Mouse (Mus musculus) layer of hippocampus, postnatal 14 days (tissue): ENCODE measurements around the gene Kif24. TPM values are rescaled to one million over a fixed set of nuclear protein-coding genes. Genes with fewer than 3 reads are reported as not detected.
A peak's percentile ranks its signal among the peaks of the same experiment; 100 is the strongest.
"Not testable (repeated sequence)": the region's sequence is repeated elsewhere in the genome, so short reads cannot be mapped to it uniquely, and the experiment has no call there.

Source experiments
- DNase-seq, 2 experiments: peaks; one replicate each; pipeline ENCODE4 v3.0.0; 2021 to 2022; ENCODE audit warnings: low spot score in 2 of 2, mixed read lengths in 1 of 2
- total RNA-seq, 2 experiments: library from RNA; stranded (reverse); gene quantifications; 2 replicates each; pipeline ENCODE4 v1.2.3; 2021

Gene Kif24
- total RNA-seq, 2 experiments from 2014 or later: 1.5 to 1.6 TPM

- no peak for DNase-seq
Measured at GRCm38 (mm10) chr4:41493464-41494116, 28.9 kb upstream of the Kif24 start.

- DNase-seq: no peak
Measured at GRCm38 (mm10) chr4:41492951-41493350, 28.3 kb upstream of the Kif24 start.

GRCm38 (mm10) chr4:41481601-41482017 lies 16.9 kb upstream of the Kif24 start:
- DNase-seq: peak in 1 of 2 experiments; percentile 62

- DNase-seq: peak in 1 of 2 experiments; percentile 61
Measured at GRCm38 (mm10) chr4:41480254-41480653, 15.6 kb upstream of the Kif24 start.

GRCm38 (mm10) chr4:41479456-41479804 lies 14.7 kb upstream of the Kif24 start:
- DNase-seq: no peak

GRCm38 (mm10) chr4:41478751-41479455 lies 14.2 kb upstream of the Kif24 start:
- DNase-seq: no peak

- DNase-seq: no peak
Measured at GRCm38 (mm10) chr4:41477648-41478160, 13.0 kb upstream of the Kif24 start.

- DNase-seq: no peak
Measured at GRCm38 (mm10) chr4:41471384-41471689, 6.7 kb upstream of the Kif24 start.

- peak; percentile 35 to 69 for DNase-seq
Measured at GRCm38 (mm10) chr4:41470684-41471383, 6.1 kb upstream of the Kif24 start.

- DNase-seq: no peak
Measured at GRCm38 (mm10) chr4:41470051-41470683, 5.5 kb upstream of the Kif24 start.

GRCm38 (mm10) chr4:41469199-41469598 lies 4.5 kb upstream of the Kif24 start:
- no peak for DNase-seq

- DNase-seq: peak; percentile 62 to 75
Measured at GRCm38 (mm10) chr4:41468396-41469080, 3.9 kb upstream of the Kif24 start.

- no peak for DNase-seq
Measured at GRCm38 (mm10) chr4:41465287-41465665, 589 bp upstream of the Kif24 start.

GRCm38 (mm10) chr4:41463051-41463738 lies 1.5 kb downstream of the Kif24 start:
- DNase-seq: not testable (repeated sequence)

- DNase-seq: no peak
Measured at GRCm38 (mm10) chr4:41460690-41461089, 4.0 kb downstream of the Kif24 start.

- no peak for DNase-seq
Measured at GRCm38 (mm10) chr4:41447595-41447994, 17.1 kb downstream of the Kif24 start.

- no peak for DNase-seq
Measured at GRCm38 (mm10) chr4:41442790-41443302, 21.8 kb downstream of the Kif24 start.

GRCm38 (mm10) chr4:41438931-41439330 lies 25.8 kb downstream of the Kif24 start:
- DNase-seq: no peak

- no peak for DNase-seq
Measured at GRCm38 (mm10) chr4:41416966-41417365, 47.7 kb downstream of the Kif24 start.

GRCm38 (mm10) chr4:41409341-41409740 lies 55.3 kb downstream of the Kif24 start:
- no peak for DNase-seq
